Mouse (Mus musculus): ENCODE data around the gene Myo6. TPM values are rescaled to one million over a fixed set of nuclear protein-coding genes. Genes with fewer than 3 reads are reported as not detected.

Gene Myo6
- polyA plus RNA-seq, 1 experiment from 2014 or later = 8.8 TPM

- H3K27ac ChIP-seq = peak overlapping the region; percentile 45; the same call in 1 of the 2 replicates
- DNase-seq (ENCODE audit: low spot score) = no peak
- H3K9me3 ChIP-seq = no peaks in the 10 kb centered on the region
- H3K4me1 ChIP-seq (replicated peaks) = peaks cover 5% of the 10 kb centered on the region; the same call in 1 of the 2 replicates
- no peaks in the 10 kb centered on the region for H3K36me3 ChIP-seq
- H3K27me3 ChIP-seq (ENCODE audit: insufficient read depth, poor library complexity, severe bottlenecking) = no peaks in the 10 kb centered on the region
- no peak overlapping the region for H3K4me3 ChIP-seq
- WGBS = 54% methylated on average over 8 of the region's 8 CpGs
Observed at GRCm38 (mm10) chr9:80262367-80263026, 97.7 kb downstream of the Myo6 start.

GRCm38 (mm10) chr9:80266086-80266485 lies 101.3 kb downstream of the Myo6 start:
- 91% methylated on average over 7 of the region's 7 CpGs for WGBS
- H3K27me3 ChIP-seq (ENCODE audit: insufficient read depth, poor library complexity, severe bottlenecking) = no peaks in the 10 kb centered on the region
- H3K36me3 ChIP-seq = no peaks in the 10 kb centered on the region
- no peak for DNase-seq (ENCODE audit: low spot score)
- H3K27ac ChIP-seq = no peak overlapping the region
- H3K4me3 ChIP-seq = no peak overlapping the region
- H3K9me3 ChIP-seq = no peaks in the 10 kb centered on the region
- peaks cover 5% of the 10 kb centered on the region; the same call in 1 of the 2 replicates for H3K4me1 ChIP-seq (replicated peaks)

GRCm38 (mm10) chr9:80266507-80266906 lies 101.7 kb downstream of the Myo6 start:
- H3K4me3 ChIP-seq = no peak overlapping the region
- no peak overlapping the region for H3K27ac ChIP-seq
- H3K36me3 ChIP-seq = no peaks in the 10 kb centered on the region
- no peaks in the 10 kb centered on the region for H3K9me3 ChIP-seq
- H3K27me3 ChIP-seq (ENCODE audit: insufficient read depth, poor library complexity, severe bottlenecking) = no peaks in the 10 kb centered on the region
- 89% methylated on average over 7 of the region's 7 CpGs for WGBS
- DNase-seq (ENCODE audit: low spot score) = no peak
- H3K4me1 ChIP-seq (replicated peaks) = peaks cover 5% of the 10 kb centered on the region; the same call in 1 of the 2 replicates

- H3K27me3 ChIP-seq (ENCODE audit: insufficient read depth, poor library complexity, severe bottlenecking) = no peaks in the 10 kb centered on the region
- H3K27ac ChIP-seq = no peak overlapping the region
- no peaks in the 10 kb centered on the region for H3K36me3 ChIP-seq
- no peak for DNase-seq (ENCODE audit: low spot score)
- no peak overlapping the region for H3K4me3 ChIP-seq
- H3K4me1 ChIP-seq (replicated peaks) = no peaks in the 10 kb centered on the region
- WGBS = 82% methylated on average over 8 of the region's 8 CpGs
- H3K9me3 ChIP-seq = no peaks in the 10 kb centered on the region
Observed at GRCm38 (mm10) chr9:80269596-80269995, 104.8 kb downstream of the Myo6 start.

GRCm38 (mm10) chr9:80272951-80273350 lies 108.1 kb downstream of the Myo6 start:
- no peak overlapping the region for H3K4me3 ChIP-seq
- 87% methylated on average over 1 of the region's 1 CpGs for WGBS
- DNase-seq (ENCODE audit: low spot score) = no peak

GRCm38 (mm10) chr9:80275053-80275771 lies 110.4 kb downstream of the Myo6 start:
- Histone ChIP-seq H3K4me1 (replicated peaks) (peaks cover 11% of the 10 kb centered on the region; the same call in 1 of the 2 replicates), H3K4me3 (no peak overlapping the region), H3K27me3 (ENCODE audit: insufficient read depth, poor library complexity, severe bottlenecking) (no peaks in the 10 kb centered on the region), H3K9me3 (no peaks in the 10 kb centered on the region), H3K27ac (no peak overlapping the region), H3K36me3 (no peaks in the 10 kb centered on the region)
- WGBS = 93% methylated on average over 8 of the region's 8 CpGs
- no peak for DNase-seq (ENCODE audit: low spot score)

More at GRCm38 (mm10) chr9:80272951-80273350, 108.1 kb downstream of the Myo6 start:
- peaks cover 10% of the 10 kb centered on the region; the same call in 1 of the 2 replicates for H3K4me1 ChIP-seq (replicated peaks)
- no peaks in the 10 kb centered on the region for H3K9me3 ChIP-seq
- no peaks in the 10 kb centered on the region for H3K27me3 ChIP-seq (ENCODE audit: insufficient read depth, poor library complexity, severe bottlenecking)
- no peak overlapping the region for H3K27ac ChIP-seq
- no peaks in the 10 kb centered on the region for H3K36me3 ChIP-seq

GRCm38 (mm10) chr9:80275772-80276134 lies 110.9 kb downstream of the Myo6 start:
- Histone ChIP-seq H3K4me3 (no peak overlapping the region), H3K36me3 (no peaks in the 10 kb centered on the region), H3K27ac (no peak overlapping the region), H3K9me3 (no peaks in the 10 kb centered on the region), H3K4me1 (replicated peaks) (peaks cover 11% of the 10 kb centered on the region; the same call in 1 of the 2 replicates), H3K27me3 (ENCODE audit: insufficient read depth, poor library complexity, severe bottlenecking) (no peaks in the 10 kb centered on the region)
- DNase-seq (ENCODE audit: low spot score) = no peak
- 94% methylated on average over 1 of the region's 1 CpGs for WGBS

GRCm38 (mm10) chr9:80277157-80277556 lies 112.3 kb downstream of the Myo6 start:
- H3K9me3 ChIP-seq = no peaks in the 10 kb centered on the region
- 56% methylated on average over 2 of the region's 2 CpGs for WGBS
- no peak overlapping the region for H3K4me3 ChIP-seq
- no peaks in the 10 kb centered on the region for H3K36me3 ChIP-seq
- H3K4me1 ChIP-seq (replicated peaks) = peaks cover 11% of the 10 kb centered on the region; the same call in 1 of the 2 replicates
- DNase-seq (ENCODE audit: low spot score) = no peak
- no peak overlapping the region for H3K27ac ChIP-seq
- no peaks in the 10 kb centered on the region for H3K27me3 ChIP-seq (ENCODE audit: insufficient read depth, poor library complexity, severe bottlenecking)

GRCm38 (mm10) chr9:80277770-80278169 lies 112.9 kb downstream of the Myo6 start:
- peaks cover 11% of the 10 kb centered on the region; the same call in 1 of the 2 replicates for H3K4me1 ChIP-seq (replicated peaks)
- H3K4me3 ChIP-seq = no peak overlapping the region
- DNase-seq (ENCODE audit: low spot score) = no peak
- H3K27ac ChIP-seq = no peak overlapping the region
- no peaks in the 10 kb centered on the region for H3K9me3 ChIP-seq
- 68% methylated on average over 6 of the region's 6 CpGs for WGBS
- H3K27me3 ChIP-seq (ENCODE audit: insufficient read depth, poor library complexity, severe bottlenecking) = no peaks in the 10 kb centered on the region
- no peaks in the 10 kb centered on the region for H3K36me3 ChIP-seq

GRCm38 (mm10) chr9:80280724-80281123 lies 115.9 kb downstream of the Myo6 start:
- 96% methylated on average over 1 of the region's 1 CpGs for WGBS
- no peaks in the 10 kb centered on the region for H3K27me3 ChIP-seq (ENCODE audit: insufficient read depth, poor library complexity, severe bottlenecking)
- H3K36me3 ChIP-seq = 0 out of 2 replicates have a peak, but pooled peaks cover 4% of the 10 kb centered on the region
- no peaks in the 10 kb centered on the region for H3K9me3 ChIP-seq
- DNase-seq (ENCODE audit: low spot score) = no peak
- no peak overlapping the region for H3K27ac ChIP-seq
- no peak overlapping the region for H3K4me3 ChIP-seq
- peaks cover 11% of the 10 kb centered on the region; the same call in 1 of the 2 replicates for H3K4me1 ChIP-seq (replicated peaks)

- Histone ChIP-seq H3K27me3 (ENCODE audit: insufficient read depth, poor library complexity, severe bottlenecking) (no peaks in the 10 kb centered on the region), H3K27ac (no peak overlapping the region)
- 92% methylated on average over 3 of the region's 3 CpGs for WGBS
Observed at GRCm38 (mm10) chr9:80282426-80282825, 117.6 kb downstream of the Myo6 start.

GRCm38 (mm10) chr9:80284539-80285174 lies 119.8 kb downstream of the Myo6 start:
- 88% methylated on average over 2 of the region's 2 CpGs for WGBS
- DNase-seq (ENCODE audit: low spot score) = no peak
- H3K9me3 ChIP-seq = no peaks in the 10 kb centered on the region
- H3K27ac ChIP-seq = no peak overlapping the region
- H3K4me1 ChIP-seq (replicated peaks) = no peaks in the 10 kb centered on the region
- no peak overlapping the region for H3K4me3 ChIP-seq
- H3K27me3 ChIP-seq (ENCODE audit: insufficient read depth, poor library complexity, severe bottlenecking) = no peaks in the 10 kb centered on the region
- 0 out of 2 replicates have a peak, but pooled peaks cover 4% of the 10 kb centered on the region for H3K36me3 ChIP-seq

More at GRCm38 (mm10) chr9:80282426-80282825, 117.6 kb downstream of the Myo6 start:
- Histone ChIP-seq H3K4me3 (no peak overlapping the region), H3K9me3 (no peaks in the 10 kb centered on the region), H3K4me1 (replicated peaks) (peaks cover 5% of the 10 kb centered on the region; the same call in 1 of the 2 replicates), H3K36me3 (0 out of 2 replicates have a peak, but pooled peaks cover 4% of the 10 kb centered on the region)
- no peak for DNase-seq (ENCODE audit: low spot score)

Data from hindbrain, embryonic 10.5 days (tissue).